Mouse (Mus musculus) forebrain, embryonic 16.5 days (tissue): ENCODE data around the gene Ghsr. TPM values are rescaled to one million over a fixed set of nuclear protein-coding genes. Genes with fewer than 3 reads are reported as not detected.

Experiments
- ATAC-seq: fragments of 200-750 bp; cut with Nextera tagmentation; 2 replicates; pipeline ENCODE4 v1.8.0; 2017; ENCODE audit warnings: mild to moderate bottlenecking, moderate library complexity
- H3K27ac ChIP-seq: fragments of 300-500 bp; sonication (generic); 2 replicates; pipeline ENCODE4 v1.5.1; 2014; ENCODE audit warnings: low read length, control low read depth
- H3K27me3 ChIP-seq: fragments of 300-500 bp; sonication (generic); replicated peaks from 2 replicates; pipeline ENCODE4 v1.6.1; 2014; ENCODE audit warnings: low read length; ENCODE audit not compliant: control insufficient read depth, insufficient read depth
- H3K36me3 ChIP-seq: fragments of 300-500 bp; sonication (generic); 2 replicates; pipeline ENCODE4 v1.6.1; 2014; ENCODE audit not compliant: control insufficient read depth, insufficient read depth
- H3K4me1 ChIP-seq: fragments of 300-500 bp; sonication (generic); replicated peaks from 2 replicates; pipeline ENCODE4 v1.6.1; 2014; ENCODE audit warnings: low read length; ENCODE audit not compliant: control insufficient read depth, insufficient read depth
- H3K4me2 ChIP-seq: fragments of 300-500 bp; sonication (generic); 2 replicates; pipeline ENCODE4 v1.6.1; 2014; ENCODE audit warnings: mild to moderate bottlenecking, low read length, control low read depth
- H3K4me3 ChIP-seq: fragments of 300-500 bp; sonication (generic); replicated peaks from 2 replicates; pipeline ENCODE4 v1.5.1; 2014; ENCODE audit warnings: mild to moderate bottlenecking, low read length, control low read depth
- H3K9ac ChIP-seq: fragments of 300-500 bp; sonication (generic); replicated peaks from 2 replicates; pipeline ENCODE4 v1.6.1; 2014; ENCODE audit warnings: low read depth, low read length, control low read depth
- H3K9me3 ChIP-seq: fragments of 300-500 bp; sonication (generic); 2 replicates; pipeline ENCODE4 v1.6.1; 2016; ENCODE audit warnings: low read length; ENCODE audit not compliant: control insufficient read depth
- WGBS: fragments of 180-500 bp; shearing (Covaris S2); extraction: QIAGEN DNeasy Blood & Tissue Kit; methylation state at CpG from one replicate; pipeline ENCODE4 v1.1.7; 2014; 5-methylcytosine and 5-hydroxymethylcytosine counted together
- polyA plus RNA-seq: library from polyadenylated mRNA; unstranded; fragments of >200 nt; fragmentation: Nextera tagmentation; extraction: Ambion mirVana; gene quantifications from 2 replicates; pipeline ENCODE4 v1.2.1, GENCODE M21; 2015

Ghsr gene
- polyA plus RNA-seq, 1 experiment from 2014 or later = 0.09 TPM

- no peak overlapping the region for H3K4me2 ChIP-seq
- H3K4me1 ChIP-seq = no peaks in the 10 kb centered on the region; the same call in 1 of the 2 replicates
- H3K9me3 ChIP-seq = no peaks in the 10 kb centered on the region
- 92% methylated on average over 11 of the region's 11 CpGs for WGBS
- H3K36me3 ChIP-seq = no peaks in the 10 kb centered on the region
- no peak overlapping the region for H3K27ac ChIP-seq
- H3K27me3 ChIP-seq = no peaks in the 10 kb centered on the region
- no peak overlapping the region for H3K4me3 ChIP-seq
- ATAC-seq = no peak
- H3K9ac ChIP-seq = no peak overlapping the region
Observed at GRCm38 (mm10) chr3:27424049-27424667, 53.0 kb downstream of the Ghsr start.

DNA sequence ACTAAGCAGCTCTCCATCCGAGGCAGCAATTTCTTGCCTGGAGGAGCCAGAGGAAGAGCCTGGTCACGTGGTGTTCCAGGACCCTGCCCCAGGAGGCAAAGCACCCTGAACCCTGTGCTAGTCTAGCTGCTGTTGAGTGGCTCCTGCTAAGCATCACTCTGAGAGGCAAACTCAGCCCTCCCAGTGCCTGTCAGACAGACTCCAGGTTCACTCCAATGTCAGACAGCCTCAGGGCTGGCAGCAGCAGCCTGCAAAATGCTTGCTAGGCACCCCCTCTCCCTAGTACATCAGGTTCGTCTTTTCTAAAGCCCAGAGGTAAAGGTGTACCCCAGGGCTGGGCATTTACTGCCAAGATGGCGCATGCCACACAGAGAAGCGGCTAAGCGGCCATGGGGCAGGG is 56.3 kb downstream of the Ghsr start:
- no peak for ATAC-seq
- Histone ChIP-seq H3K27me3 (no peaks in the 10 kb centered on the region), H3K27ac (no peak overlapping the region), H3K4me2 (no peak overlapping the region), H3K36me3 (no peaks in the 10 kb centered on the region), H3K9ac (no peak overlapping the region), H3K9me3 (no peaks in the 10 kb centered on the region), H3K4me3 (no peak overlapping the region), H3K4me1 (peaks cover 4% of the 10 kb centered on the region; the same call in 1 of the 2 replicates)
- 95% methylated on average over 6 of the region's 6 CpGs for WGBS

Other genes starting within 250 kb of the Ghsr start
- gene Ect2, start 217.5 kb upstream of the Ghsr start, polyA plus RNA-seq = 26.2 and 37.0 TPM in 2 replicates
- 6.7 and 8.5 TPM in 2 replicates for gene Nceh1, start 188.4 kb upstream of the Ghsr start, polyA plus RNA-seq
- 0.04 and 0.12 TPM in 2 replicates for gene Tnfsf10, start 54.3 kb upstream of the Ghsr start, polyA plus RNA-seq